Mouse (Mus musculus) adrenal gland, adult 8-10 months (tissue): Measurements from ENCODE around the gene Inafm2. TPM values are rescaled to one million over a fixed set of nuclear protein-coding genes. Genes with fewer than 3 reads are reported as not detected.

Experiments
- DNase-seq: peaks from one replicate; pipeline ENCODE4 v3.0.0; 2022
- total RNA-seq, 4 experiments: library from RNA; stranded (reverse); gene quantifications; 2 replicates each; pipeline ENCODE4 v1.2.4; 2022

The Inafm2 gene
- total RNA-seq, 4 experiments from 2014 or later, result 36.3 to 48.6 (median 39.9) TPM

DNA sequence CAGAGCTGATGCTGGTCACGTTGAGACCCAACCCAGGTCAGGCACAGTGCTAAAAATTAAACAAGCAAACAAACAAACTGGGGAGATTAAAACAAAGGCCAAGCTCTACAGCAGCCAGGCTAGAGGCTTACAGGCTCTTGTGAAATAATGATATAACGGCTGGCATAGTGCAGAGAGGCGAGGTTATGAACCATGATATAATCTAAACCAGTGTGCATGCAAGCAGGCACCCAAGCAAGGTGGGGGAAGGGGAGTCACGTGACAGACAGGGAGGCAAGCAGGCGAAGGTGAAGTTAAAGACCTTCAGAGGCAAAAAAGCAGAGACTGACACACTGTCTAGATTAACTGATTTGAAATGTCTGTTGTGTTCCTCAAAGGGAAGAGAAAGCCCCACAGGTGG lies 37.5 kb downstream of the Inafm2 start:
- no peak for DNase-seq

DNA sequence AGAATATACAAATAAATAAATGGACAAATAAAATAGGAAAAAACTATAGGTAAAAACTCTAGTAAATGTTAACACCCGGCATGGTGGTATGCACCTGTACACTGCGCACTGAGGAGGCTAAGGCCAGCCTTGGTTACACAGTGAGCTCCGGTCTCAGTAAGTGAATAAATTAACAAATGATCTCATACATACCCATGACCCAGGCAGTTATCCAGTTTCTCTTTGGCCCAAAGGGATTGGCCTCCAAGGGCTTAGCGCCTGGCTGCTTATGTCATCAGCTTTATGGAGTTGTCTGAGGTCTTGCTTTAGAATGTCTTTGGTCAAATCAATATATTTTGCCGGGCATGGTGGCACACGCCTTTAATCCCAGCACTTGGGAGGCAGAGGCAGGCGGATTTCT lies 38.1 kb downstream of the Inafm2 start:
- DNase-seq, result no peak

GRCm38 (mm10) chr2:118786525-118786924 lies 41.0 kb downstream of the Inafm2 start:
- DNase-seq, result no peak

GRCm38 (mm10) chr2:118789501-118789900 lies 43.9 kb downstream of the Inafm2 start:
- peak; percentile 52 for DNase-seq

GRCm38 (mm10) chr2:118790221-118790550 lies 44.6 kb downstream of the Inafm2 start:
- no peak for DNase-seq

DNA sequence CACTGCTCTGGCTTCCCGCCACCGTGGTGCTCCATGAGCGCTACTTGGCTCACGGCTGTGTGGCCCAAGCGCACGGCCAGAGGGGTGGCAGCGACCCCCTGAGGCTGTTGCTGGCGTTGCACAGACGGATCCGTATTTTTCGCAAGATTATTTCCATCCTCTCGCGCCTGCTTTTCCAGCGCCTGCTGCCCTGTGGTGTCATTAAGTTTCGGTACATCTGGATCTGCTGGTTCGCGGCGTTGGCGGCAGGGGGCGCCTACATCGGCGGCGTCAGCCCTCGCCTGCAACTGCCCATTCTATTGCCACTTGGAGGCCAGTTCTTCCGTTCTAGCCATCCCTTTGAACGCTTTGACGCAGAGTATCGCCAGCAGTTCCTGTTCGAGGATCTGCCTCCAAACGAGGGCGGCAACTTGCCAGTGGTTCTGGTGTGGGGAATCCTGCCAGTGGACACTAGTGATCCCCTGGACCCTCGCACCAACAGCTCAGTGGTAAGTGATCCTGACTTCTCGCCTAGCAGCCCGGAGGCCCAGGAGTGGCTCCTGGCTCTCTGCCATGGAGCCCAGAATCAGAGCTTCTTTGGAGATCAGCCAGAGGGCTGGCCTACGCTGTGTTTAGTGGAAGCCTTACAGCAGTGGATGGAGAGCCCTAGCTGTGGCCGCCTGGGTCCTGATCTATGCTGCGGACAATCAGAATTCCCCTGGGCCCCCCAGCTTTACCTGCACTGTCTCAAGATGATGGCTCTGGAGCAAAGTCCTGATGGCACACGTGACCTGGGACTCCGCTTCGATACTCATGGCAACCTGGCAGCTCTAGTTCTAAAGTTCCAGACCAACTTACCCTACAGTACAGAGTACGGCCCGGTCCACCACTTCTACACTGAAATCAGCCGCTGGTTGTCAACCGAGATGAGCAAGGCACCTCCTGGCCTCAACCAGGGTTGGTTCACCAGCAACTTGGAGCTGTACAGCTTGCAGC lies 45.3 kb downstream of the Inafm2 start:
- peak; percentile 65 for DNase-seq

DNA sequence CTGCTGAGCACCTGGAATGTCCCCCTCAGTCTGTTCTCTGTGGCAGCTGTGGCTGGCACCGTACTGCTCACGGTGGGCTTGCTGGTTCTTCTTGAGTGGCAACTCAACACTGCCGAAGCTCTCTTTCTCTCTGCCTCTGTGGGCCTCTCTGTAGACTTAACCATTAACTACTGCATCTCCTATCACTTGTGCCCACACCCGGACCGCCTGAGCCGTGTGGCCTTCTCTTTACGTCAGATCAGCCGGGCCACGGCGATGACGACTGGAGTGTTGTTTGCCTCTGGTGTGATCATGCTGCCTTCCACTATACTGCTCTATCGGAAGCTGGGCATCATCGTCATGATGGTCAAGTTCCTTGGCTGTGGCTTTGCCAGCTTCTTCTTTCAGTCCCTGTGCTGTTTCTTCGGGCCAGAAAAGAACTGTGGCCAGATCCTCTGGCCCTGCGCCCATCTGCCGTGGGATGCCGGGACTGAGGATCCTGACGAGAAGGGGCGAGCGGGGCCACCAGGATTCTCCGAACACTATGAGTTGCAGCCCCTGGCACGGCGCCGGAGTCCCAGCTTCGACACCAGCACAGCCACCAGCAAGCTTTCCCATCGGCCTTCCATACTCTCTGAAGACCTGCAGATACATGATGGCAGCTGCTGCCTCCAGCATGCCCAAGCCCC lies 46.2 kb downstream of the Inafm2 start:
- no peak for DNase-seq

DNA sequence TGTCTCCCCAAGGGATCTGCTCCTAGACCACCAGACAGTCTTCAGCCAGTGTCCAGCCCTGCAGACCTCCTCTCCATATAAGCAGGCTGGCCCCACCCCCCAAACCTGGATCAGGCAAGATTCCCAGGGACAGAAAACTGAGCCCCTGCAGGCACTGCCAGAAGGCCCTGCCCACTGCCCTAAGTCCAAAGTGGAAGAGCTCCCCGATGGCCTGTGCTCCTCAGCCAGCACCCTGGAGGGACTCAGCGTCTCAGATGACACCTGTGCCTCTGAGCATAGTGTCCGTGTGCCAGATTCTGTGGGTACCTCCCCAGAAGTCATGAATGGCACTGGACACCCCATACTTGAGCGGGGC lies 46.7 kb downstream of the Inafm2 start:
- DNase-seq, result no peak

GRCm38 (mm10) chr2:118793636-118794035 lies 48.1 kb downstream of the Inafm2 start:
- DNase-seq, result no peak

Other genes starting within 250 kb of the Inafm2 start
- 10 to 100 TPM; 13.2 to 29.5 (median 19.2) TPM for gene Bmf, start 196.1 kb upstream of the Inafm2 start, total RNA-seq
- 1 to 10 TPM; 3.7 to 8.2 (median 4.8) TPM for gene Bub1b, start 147.5 kb upstream of the Inafm2 start, total RNA-seq
- gene Pak6, start 82.5 kb upstream of the Inafm2 start, total RNA-seq, result 10 to 100 TPM; 27.0 to 35.6 (median 28.7) TPM
- under 1 TPM; 0.11 to 0.84 (median 0.36) TPM for gene Ankrd63, start 41.8 kb upstream of the Inafm2 start, total RNA-seq
- 1 to 10 TPM; 2.0 to 4.1 (median 3.0) TPM for gene Plcb2, start 17.3 kb upstream of the Inafm2 start, total RNA-seq
- 10 to 100 TPM in 2 of 4 experiments, 1 to 10 TPM in 2; 5.3 to 18.8 (median 11.2) TPM for gene Ccdc9b, start 16.9 kb downstream of the Inafm2 start, total RNA-seq
- gene Phgr1, start 27.0 kb downstream of the Inafm2 start, total RNA-seq, result not detected
- gene Disp2, start 34.0 kb downstream of the Inafm2 start, total RNA-seq, result 10 to 100 TPM; 43.7 to 68.9 (median 51.7) TPM
- gene Knstrn, start 68.2 kb downstream of the Inafm2 start, total RNA-seq, result 1 to 10 TPM; 1.3 to 3.2 (median 2.5) TPM
- 100 to 1,000 TPM; 250 to 438 (median 309) TPM for gene Ivd, start 116.2 kb downstream of the Inafm2 start, total RNA-seq
- gene Bahd1, start 154.6 kb downstream of the Inafm2 start, total RNA-seq, result 10 to 100 TPM; 51.1 to 62.8 (median 59.2) TPM
- 10 to 100 TPM; 13.5 to 19.7 (median 16.7) TPM for gene Chst14, start 180.7 kb downstream of the Inafm2 start, total RNA-seq